Mouse (Mus musculus): ENCODE measurements around the gene Tbce.

GRCm38 (mm10) chr13:14062209-14063012, 23.0 kb upstream of the Tbce start:
- TF ChIP-seq POLR2A (IDR thresholded peaks at IDR 0.05; ENCODE audit: low read depth, low read length) (no peak), CTCF (IDR thresholded peaks at IDR 0.05; ENCODE audit: extremely low read depth, insufficient read depth, insufficient read length, insufficient replicate concordance) (no peak)

Measured in spleen, adult 2 months (tissue).